Mouse (Mus musculus) cerebellum, adult 2 months (tissue): ENCODE data around the gene Acsl5. TPM values are rescaled to one million over a fixed set of nuclear protein-coding genes. Genes with fewer than 3 reads are reported as not detected.

Source experiments
- DNase-seq, 2 experiments: peaks; one replicate each; pipeline ENCODE4 v3.0.0; 2021
- H3K27ac ChIP-seq: fragments of 200-500 bp; 2 replicates; pipeline ENCODE4 v1.5.1; 2012; ENCODE audit warnings: low read length, control low read depth, inconsistent platforms; ENCODE audit not compliant: insufficient read depth
- H3K27me3 ChIP-seq: fragments of 200-500 bp; 2 replicates; pipeline ENCODE4 v1.6.1; 2012; ENCODE audit warnings: inconsistent platforms, mild to moderate bottlenecking, low read length, moderate library complexity; ENCODE audit not compliant: control insufficient read depth, insufficient read depth
- H3K4me1 ChIP-seq: fragments of 200-500 bp; 2 replicates; pipeline ENCODE4 v1.6.1; 2011; ENCODE audit warnings: low read length; ENCODE audit not compliant: control insufficient read depth, insufficient read depth
- H3K4me3 ChIP-seq: fragments of 200-500 bp; replicated peaks from 2 replicates; pipeline ENCODE3; 2011; ENCODE audit warnings: mild to moderate bottlenecking, low read depth, low read length, control low read depth; ENCODE audit not compliant: insufficient read depth
- CTCF ChIP-seq: fragments of 200-500 bp; IDR thresholded peaks from 2 replicates; pipeline ENCODE4 v1.5.1; 2011; ENCODE audit warnings: low read depth, mild to moderate bottlenecking, control low read depth, low read length, moderate library complexity, borderline replicate concordance; ENCODE audit not compliant: insufficient read depth
- POLR2A ChIP-seq: fragments of 200-500 bp; IDR thresholded peaks from 2 replicates; pipeline ENCODE4 v1.6.1; 2011; ENCODE audit warnings: low read length, control low read depth, borderline replicate concordance; ENCODE audit not compliant: insufficient read depth
- WGBS: fragments of 180-500 bp; shearing (Covaris S2); methylation state at CpG from one replicate; pipeline ENCODE4 v1.1.7; 2018; 5-methylcytosine and 5-hydroxymethylcytosine counted together
- polyA plus RNA-seq: library from polyadenylated mRNA; depleted of rRNA; stranded (reverse); fragments of >200 nt; gene quantifications from 2 replicates; pipeline ENCODE4 v1.2.3, GENCODE M21; 2012

Acsl5 gene
- polyA plus RNA-seq, 1 experiment = 14.6 TPM

GRCm38 (mm10) chr19:55273340-55273739 lies 21.6 kb downstream of the Acsl5 start:
- Histone ChIP-seq H3K27me3 (no peaks in the 10 kb centered on the region), H3K4me1 (no peaks in the 10 kb centered on the region), H3K4me3 (no peak overlapping the region), H3K27ac (no peak overlapping the region)
- WGBS = 77% methylated on average over 6 of the region's 6 CpGs
- no peak for TF ChIP-seq CTCF
- no peak for TF ChIP-seq POLR2A
- DNase-seq = no peak

GRCm38 (mm10) chr19:55276100-55276499 lies 24.4 kb downstream of the Acsl5 start:
- 76% methylated on average over 4 of the region's 4 CpGs for WGBS
- Histone ChIP-seq H3K27me3 (no peaks in the 10 kb centered on the region), H3K4me1 (no peaks in the 10 kb centered on the region), H3K4me3 (no peak overlapping the region), H3K27ac (no peak overlapping the region)
- DNase-seq = no peak
- no peak for TF ChIP-seq CTCF
- TF ChIP-seq POLR2A = no peak

GRCm38 (mm10) chr19:55276770-55277169 lies 25.0 kb downstream of the Acsl5 start:
- TF ChIP-seq POLR2A (no peak), CTCF (no peak)
- H3K27me3 ChIP-seq = no peaks in the 10 kb centered on the region
- no peak for DNase-seq
- 83% methylated on average over 3 of the region's 3 CpGs for WGBS
- H3K4me3 ChIP-seq = no peak overlapping the region
- H3K27ac ChIP-seq = no peak overlapping the region
- H3K4me1 ChIP-seq = no peaks in the 10 kb centered on the region

GRCm38 (mm10) chr19:55284093-55284492 lies 32.4 kb downstream of the Acsl5 start:
- Histone ChIP-seq H3K27me3 (no peaks in the 10 kb centered on the region), H3K4me3 (no peak overlapping the region), H3K4me1 (no peaks in the 10 kb centered on the region), H3K27ac (no peak overlapping the region)
- TF ChIP-seq CTCF (no peak), POLR2A (no peak)
- 82% methylated on average over 4 of the region's 4 CpGs for WGBS
- DNase-seq = no peak

- WGBS = 90% methylated on average over 4 of the region's 4 CpGs
- no peak overlapping the region for H3K27ac ChIP-seq
- no peaks in the 10 kb centered on the region for H3K27me3 ChIP-seq
- no peak for TF ChIP-seq POLR2A
- no peak overlapping the region for H3K4me3 ChIP-seq
- no peaks in the 10 kb centered on the region for H3K4me1 ChIP-seq
- DNase-seq = no peak
Observed at GRCm38 (mm10) chr19:55286034-55286433, 34.3 kb downstream of the Acsl5 start.

- no peak overlapping the region for H3K27ac ChIP-seq
- H3K4me3 ChIP-seq = no peak overlapping the region
- H3K27me3 ChIP-seq = no peaks in the 10 kb centered on the region
- no peaks in the 10 kb centered on the region for H3K4me1 ChIP-seq
- TF ChIP-seq POLR2A (no peak), CTCF (no peak)
- DNase-seq = no peak
Observed at GRCm38 (mm10) chr19:55288974-55289373, 37.2 kb downstream of the Acsl5 start.

- Histone ChIP-seq H3K27ac (no peak overlapping the region), H3K4me1 (no peaks in the 10 kb centered on the region), H3K27me3 (no peaks in the 10 kb centered on the region), H3K4me3 (no peak overlapping the region)
- DNase-seq = no peak
- no peak for TF ChIP-seq CTCF
- no peak for TF ChIP-seq POLR2A
- 83% methylated on average over 2 of the region's 2 CpGs for WGBS
Observed at GRCm38 (mm10) chr19:55290621-55291270, 39.0 kb downstream of the Acsl5 start.

GRCm38 (mm10) chr19:55292210-55292850 lies 40.6 kb downstream of the Acsl5 start:
- no peak for TF ChIP-seq POLR2A
- no peak for TF ChIP-seq CTCF
- Histone ChIP-seq H3K27me3 (no peaks in the 10 kb centered on the region), H3K4me1 (no peaks in the 10 kb centered on the region), H3K4me3 (no peak overlapping the region), H3K27ac (no peak overlapping the region)
- WGBS = 97% methylated on average over 2 of the region's 2 CpGs
- DNase-seq = no peak
